Mouse (Mus musculus): ENCODE measurements at regions not wholly inside any gene's neighbourhood (a gene's known extent, or its start where the extent isn't known, plus 50 kb on each side); places are given as distances from the start of the nearest gene placed in this dataset.

DNA sequence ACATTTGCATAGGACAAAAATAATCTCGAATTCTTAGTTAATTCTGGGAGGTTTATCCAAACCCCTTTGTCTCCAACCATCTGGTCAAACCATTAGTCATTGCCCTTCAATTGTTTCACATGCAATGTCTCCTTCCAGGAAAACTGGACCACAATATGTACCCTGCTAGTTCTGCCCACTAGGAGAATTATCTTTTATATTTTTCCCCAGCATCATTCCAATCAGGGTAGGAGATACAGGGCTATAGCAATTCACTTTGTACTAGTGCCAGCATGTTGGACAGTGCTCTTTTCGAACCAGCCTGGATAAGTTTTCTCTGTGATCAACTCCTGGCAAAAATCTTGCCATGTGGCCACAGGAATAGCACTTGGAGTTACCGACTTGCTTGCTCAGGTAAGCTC lies 300.6 kb downstream of the Otol1 start:
- TF ChIP-seq CTCF (IDR thresholded peaks at IDR 0.05; ENCODE audit: control insufficient read depth, insufficient read depth, insufficient read length), result no peak
- TF ChIP-seq FOSL1 (IDR thresholded peaks at IDR 0.05; ENCODE audit: insufficient read depth, low read length, poor library complexity, severe bottlenecking), result no peak
- TF ChIP-seq MAX (IDR thresholded peaks at IDR 0.05), result no peak
- TF ChIP-seq USF1 (IDR thresholded peaks at IDR 0.05; ENCODE audit: low read depth), result no peak
- no peak for TF ChIP-seq MYOG (IDR thresholded peaks at IDR 0.05; ENCODE audit: control insufficient read depth, extremely low read depth, insufficient read length)
- TF ChIP-seq MYOD1 (IDR thresholded peaks at IDR 0.05; ENCODE audit: control insufficient read depth, insufficient read length, low read depth), result no peak
- no peak for TF ChIP-seq CEBPB (IDR thresholded peaks at IDR 0.05; ENCODE audit: low read depth)
